Mouse (Mus musculus) thymus, adult 2 months (tissue): ENCODE measurements around the gene Tcf25.
"Not testable (repeated sequence)": the region's sequence is repeated elsewhere in the genome, so short reads cannot be mapped to it uniquely, and the experiment has no call there.

ENCODE experiments used
- CTCF ChIP-seq: fragments of 200-500 bp; IDR thresholded peaks from 2 replicates; pipeline ENCODE4 v1.5.1; 2012; ENCODE audit warnings: mild to moderate bottlenecking, control low read depth, low read length, moderate library complexity, borderline replicate concordance; ENCODE audit not compliant: control insufficient read depth, poor library complexity, insufficient read depth; ENCODE audit errors: extremely low read depth
- POLR2A ChIP-seq: fragments of 200-500 bp; IDR thresholded peaks from 2 replicates; pipeline ENCODE4 v1.6.1; 2012; ENCODE audit warnings: mild to moderate bottlenecking, low read length, control low read depth, moderate library complexity; ENCODE audit not compliant: control insufficient read depth, poor library complexity, insufficient read depth; ENCODE audit errors: extremely low read depth

- not testable (repeated sequence) for TF ChIP-seq CTCF, POLR2A
Measured at GRCm38 (mm10) chr8:123430936-123431335, 57.4 kb downstream of the Tcf25 start.
